Mouse (Mus musculus) spleen, adult 2 months (tissue): Measurements from ENCODE around the gene Morn1. TPM values are rescaled to one million over a fixed set of nuclear protein-coding genes. Genes with fewer than 3 reads are reported as not detected.

Source experiments
- DNase-seq, 2 experiments: peaks; one replicate each; pipeline versions ENCODE4 v3.0.0 to v3.0.0-alpha.2; 2012 to 2021; ENCODE audit warnings: low spot score in 2 of 2, low read depth in 1 of 2
- H3K27ac ChIP-seq: fragments of 200-500 bp; 2 replicates; pipeline ENCODE4 v1.5.1; 2012; ENCODE audit warnings: low read length, inconsistent platforms; ENCODE audit not compliant: insufficient read depth
- H3K27me3 ChIP-seq: fragments of 200-500 bp; 2 replicates; pipeline ENCODE4 v1.6.1; 2012; ENCODE audit warnings: mild to moderate bottlenecking, moderate library complexity, low read length, inconsistent platforms; ENCODE audit not compliant: control insufficient read depth, insufficient read depth
- H3K36me3 ChIP-seq: fragments of 200-500 bp; 2 replicates; pipeline ENCODE4 v1.6.1; 2012; ENCODE audit warnings: mild to moderate bottlenecking, low read length, inconsistent platforms; ENCODE audit not compliant: control insufficient read depth, insufficient read depth
- H3K4me1 ChIP-seq: fragments of 200-500 bp; 2 replicates; pipeline ENCODE4 v1.6.1; 2011; ENCODE audit warnings: inconsistent platforms; ENCODE audit not compliant: control insufficient read depth, insufficient read depth, insufficient read length
- H3K4me3 ChIP-seq: fragments of 200-500 bp; 2 replicates; pipeline ENCODE4 v1.5.1; 2011; ENCODE audit warnings: mild to moderate bottlenecking, inconsistent platforms; ENCODE audit not compliant: insufficient read depth, insufficient read length; ENCODE audit errors: extremely low read depth
- CTCF ChIP-seq: fragments of 200-500 bp; IDR thresholded peaks from 2 replicates; pipeline ENCODE4 v1.5.1; 2011; ENCODE audit warnings: mild to moderate bottlenecking, inconsistent platforms; ENCODE audit not compliant: insufficient read depth, insufficient read length, insufficient replicate concordance; ENCODE audit errors: extremely low read depth
- POLR2A ChIP-seq: fragments of 200-500 bp; IDR thresholded peaks from 2 replicates; pipeline ENCODE4 v1.6.1; 2011; ENCODE audit warnings: low read depth, low read length, inconsistent platforms
- WGBS: fragments of 180-500 bp; shearing (Covaris S2); methylation state at CpG from one replicate; pipeline ENCODE4 v1.1.7; 2018; 5-methylcytosine and 5-hydroxymethylcytosine counted together
- polyA plus RNA-seq: library from polyadenylated mRNA; depleted of rRNA; stranded (reverse); fragments of >200 nt; gene quantifications from 2 replicates; pipeline ENCODE4 v1.2.3, GENCODE M21; 2012

The Morn1 gene
- polyA plus RNA-seq, 1 experiment: 3.7 TPM

GRCm38 (mm10) chr4:155157871-155158542, 71.6 kb downstream of the Morn1 start:
- H3K4me3 ChIP-seq: no peak overlapping the region
- no peak overlapping the region for H3K27ac ChIP-seq
- peaks cover 34% of the 10 kb centered on the region for H3K36me3 ChIP-seq
- WGBS: 95% methylated on average over 27 of the region's 27 CpGs
- no peak for TF ChIP-seq CTCF
- TF ChIP-seq POLR2A: no peak
- no peaks in the 10 kb centered on the region for H3K27me3 ChIP-seq
- H3K4me1 ChIP-seq: peaks cover 20% of the 10 kb centered on the region; the same call in 1 of the 2 replicates
- DNase-seq: no peak

GRCm38 (mm10) chr4:155158543-155158917, 72.2 kb downstream of the Morn1 start:
- no peak for DNase-seq
- Histone ChIP-seq H3K27me3 (no peaks in the 10 kb centered on the region), H3K27ac (no peak overlapping the region), H3K36me3 (peaks cover 34% of the 10 kb centered on the region), H3K4me3 (no peak overlapping the region), H3K4me1 (peaks cover 24% of the 10 kb centered on the region; the same call in 1 of the 2 replicates)
- 89% methylated on average over 8 of the region's 8 CpGs for WGBS
- TF ChIP-seq CTCF: no peak
- TF ChIP-seq POLR2A: no peak

GRCm38 (mm10) chr4:155162433-155163319, 76.3 kb downstream of the Morn1 start:
- WGBS: 13% methylated on average over 7 of the region's 7 CpGs
- peak; percentile 66 to 76 for DNase-seq
- TF ChIP-seq POLR2A: no peak
- no peak for TF ChIP-seq CTCF
- peaks cover 19% of the 10 kb centered on the region for H3K36me3 ChIP-seq
- peaks cover 39% of the 10 kb centered on the region for H3K4me1 ChIP-seq
- no peaks in the 10 kb centered on the region for H3K27me3 ChIP-seq
- peak overlapping the region; percentile 83 for H3K27ac ChIP-seq
- no peak overlapping the region for H3K4me3 ChIP-seq

GRCm38 (mm10) chr4:155163320-155163651, 76.9 kb downstream of the Morn1 start:
- Histone ChIP-seq H3K27me3 (no peaks in the 10 kb centered on the region), H3K4me3 (no peak overlapping the region), H3K27ac (peak overlapping the region; percentile 83), H3K4me1 (peaks cover 39% of the 10 kb centered on the region), H3K36me3 (peaks cover 13% of the 10 kb centered on the region)
- no peak for TF ChIP-seq POLR2A
- no peak for TF ChIP-seq CTCF
- 2% methylated on average over 4 of the region's 4 CpGs for WGBS
- DNase-seq: peak in 1 of 2 experiments; percentile 23

- H3K27me3 ChIP-seq: no peaks in the 10 kb centered on the region
- 42% methylated on average over 8 of the region's 8 CpGs for WGBS
- H3K27ac ChIP-seq: peak overlapping the region; percentile 38
- DNase-seq: no peak
- peaks cover 10% of the 10 kb centered on the region for H3K36me3 ChIP-seq
- peaks cover 41% of the 10 kb centered on the region for H3K4me1 ChIP-seq
- no peak overlapping the region for H3K4me3 ChIP-seq
- TF ChIP-seq POLR2A (no peak), CTCF (no peak)
Observed at GRCm38 (mm10) chr4:155163685-155164084, 77.3 kb downstream of the Morn1 start.

GRCm38 (mm10) chr4:155164550-155164949, 78.2 kb downstream of the Morn1 start:
- WGBS: 77% methylated on average over 6 of the region's 6 CpGs
- Histone ChIP-seq H3K36me3 (peaks cover 2% of the 10 kb centered on the region), H3K4me1 (peaks cover 47% of the 10 kb centered on the region), H3K4me3 (no peak overlapping the region), H3K27ac (no peak overlapping the region; the same call in 1 of the 2 replicates), H3K27me3 (no peaks in the 10 kb centered on the region)
- TF ChIP-seq POLR2A (no peak), CTCF (no peak)
- no peak for DNase-seq
